Mouse (Mus musculus) CD8-positive naive resting alpha-beta T cell, adult 57 days (primary cell): ENCODE results near the gene Reg3d. TPM values are rescaled to one million over a fixed set of nuclear protein-coding genes. Genes with fewer than 3 reads are reported as not detected.

ENCODE experiments used
- total RNA-seq: library from RNA; stranded (reverse); gene quantifications from one replicate; pipeline ENCODE4 v1.2.4, GENCODE M21; 2023

The Reg3d gene
- not detected for total RNA-seq

GRCm38 (mm10) chr6:78378765-78379164 is at the start of gene Reg3d:
TSS of gene Reg3d (minus strand) at chr6:78378865.

DNA sequence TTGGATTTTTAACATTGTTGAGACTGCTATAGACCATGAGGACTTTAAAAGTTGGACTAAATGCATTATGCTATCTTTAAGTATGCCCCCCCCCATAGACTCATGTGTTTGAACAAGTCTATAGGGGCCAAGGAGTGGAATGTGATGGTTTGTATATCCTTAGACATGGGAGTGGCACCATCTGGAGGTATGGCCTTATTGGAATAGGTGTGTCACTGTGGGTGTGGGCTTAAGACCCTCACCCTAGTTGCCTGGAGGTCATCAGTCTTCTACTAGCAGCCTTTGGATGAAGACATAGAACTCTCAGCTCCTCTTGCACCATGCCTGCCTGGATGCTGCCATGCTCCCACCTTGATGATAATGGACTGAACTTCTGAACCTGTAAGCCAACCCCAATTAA is 43.7 kb upstream of the Reg3d start, which contains the start of gene Reg1:
Gene Reg1, plus strand, starts transcription at position 301 of the 400 bp plus-strand sequence.

DNA sequence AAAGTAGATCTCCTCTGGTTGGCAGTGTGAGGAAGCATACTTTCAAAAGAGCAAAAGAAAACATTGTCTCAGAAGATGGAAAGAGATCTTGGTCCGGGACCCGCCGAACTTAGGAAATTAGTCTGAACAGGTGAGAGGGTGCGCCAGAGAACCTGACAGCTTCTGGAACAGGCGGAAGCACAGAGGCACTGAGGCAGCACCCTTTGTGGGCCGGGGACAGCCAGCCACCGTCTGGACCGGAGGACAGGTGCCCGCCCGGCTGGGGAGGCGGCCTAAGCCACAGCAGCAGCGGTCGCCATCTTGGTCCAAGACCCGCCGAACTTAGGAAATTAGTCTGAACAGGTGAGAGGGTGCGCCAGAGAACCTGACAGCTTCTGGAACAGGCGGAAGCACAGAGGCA is 16.7 kb upstream of the Reg3d start, which contains the start of gene Reg2:
Gene Reg2, plus strand, starts transcription at position 301 of the 400 bp plus-strand sequence.

DNA sequence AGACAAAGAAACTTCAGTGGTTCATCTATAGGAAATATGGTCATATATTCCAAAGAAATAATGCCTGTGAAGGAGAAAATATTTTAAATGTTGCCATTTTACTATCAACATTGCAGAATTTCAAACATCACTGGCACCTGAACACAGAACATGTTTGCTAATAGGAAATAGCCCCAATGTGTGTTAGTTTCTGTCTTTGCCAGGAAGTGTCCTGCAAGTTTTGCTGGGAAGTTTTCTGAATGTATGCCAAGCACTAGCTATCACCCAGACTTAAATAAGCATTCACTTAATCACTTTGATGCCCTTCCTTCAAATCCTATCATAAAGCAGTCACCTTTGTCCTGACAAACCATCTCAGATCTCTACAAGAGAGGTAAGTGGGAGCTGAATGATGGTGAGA is 1.7 kb upstream of the Reg3d start, which contains the start of gene Reg3a:
Gene Reg3a, plus strand, starts transcription at position 301 of the 400 bp plus-strand sequence.

DNA sequence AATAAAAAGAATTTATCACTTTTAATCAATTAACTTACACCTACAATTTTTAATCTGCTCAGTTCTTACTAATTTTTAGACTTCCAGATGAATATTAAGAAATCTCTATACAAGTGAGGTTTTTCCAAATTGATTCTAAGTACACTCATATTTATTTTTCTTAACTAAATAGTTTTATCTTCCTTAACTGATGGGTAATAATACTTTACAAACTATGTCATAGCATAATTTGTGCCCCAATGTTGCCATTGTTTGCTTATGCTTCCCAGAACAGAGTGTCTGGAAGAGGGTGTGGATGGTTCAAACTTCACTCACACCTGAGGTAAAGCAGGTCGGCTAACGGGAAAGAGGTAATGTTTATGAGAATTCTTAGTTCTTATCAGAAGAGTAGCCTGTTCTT is 8.3 kb downstream of the Reg3d start, which contains the start of gene Reg3b:
Gene Reg3b, plus strand, starts transcription at position 301 of the 400 bp plus-strand sequence.

Other genes with a start within 250 kb of the Reg3d start
- not detected for gene Reg3b, start 8.2 kb downstream of the Reg3d start, total RNA-seq
- not detected for gene Reg3a, start 1.8 kb upstream of the Reg3d start, total RNA-seq
- not detected for gene Reg2, start 16.8 kb upstream of the Reg3d start, total RNA-seq
- gene Reg1, start 43.8 kb upstream of the Reg3d start, total RNA-seq, result 2.6 TPM
- gene Reg3g, start 90.0 kb upstream of the Reg3d start, total RNA-seq, result not detected